Mouse (Mus musculus) hindbrain, embryonic 14.5 days (tissue): ENCODE results near the gene Tnfrsf19. TPM values are rescaled to one million over a fixed set of nuclear protein-coding genes. Genes with fewer than 3 reads are reported as not detected.

Experiments used
- ATAC-seq: fragments of 200-750 bp; cut with Nextera tagmentation; 2 replicates; pipeline ENCODE4 v1.8.0; 2017; ENCODE audit warnings: moderate number of reproducible peaks, mild to moderate bottlenecking, moderate TSS enrichment, moderate library complexity; ENCODE audit not compliant: low FRiP score
- DNase-seq: peaks from one replicate; pipeline ENCODE4 v3.0.0-alpha.2; 2015; ENCODE audit warnings: low spot score
- H3K27ac ChIP-seq: fragments of 300-500 bp; sonication (generic); 2 replicates; pipeline ENCODE4 v1.5.1; 2014; ENCODE audit warnings: mild to moderate bottlenecking, moderate library complexity
- H3K27me3 ChIP-seq: fragments of 300-500 bp; sonication (generic); 2 replicates; pipeline ENCODE4 v1.6.1; 2014; ENCODE audit warnings: mild to moderate bottlenecking, low read length, mixed read lengths; ENCODE audit not compliant: control insufficient read depth, insufficient read depth
- H3K36me3 ChIP-seq: fragments of 300-500 bp; sonication (generic); replicated peaks from 2 replicates; pipeline ENCODE4 v1.6.1; 2014; ENCODE audit not compliant: control insufficient read depth, insufficient read depth
- H3K4me1 ChIP-seq: fragments of 300-500 bp; sonication (generic); replicated peaks from 2 replicates; pipeline ENCODE4 v1.6.1; 2014; ENCODE audit warnings: antibody characterized with exemption, low read length, mixed read lengths; ENCODE audit not compliant: control insufficient read depth, insufficient read depth
- H3K4me2 ChIP-seq: fragments of 300-500 bp; sonication (generic); replicated peaks from 2 replicates; pipeline ENCODE4 v1.6.1; 2014; ENCODE audit warnings: mild to moderate bottlenecking, moderate library complexity
- H3K4me3 ChIP-seq: fragments of 300-500 bp; sonication (generic); replicated peaks from 2 replicates; pipeline ENCODE4 v1.5.1; 2014; ENCODE audit warnings: mild to moderate bottlenecking, low read length
- H3K9ac ChIP-seq: fragments of 300-500 bp; sonication (generic); 2 replicates; pipeline ENCODE4 v1.6.1; 2014
- H3K9me3 ChIP-seq: fragments of 300-500 bp; sonication (generic); 2 replicates; pipeline ENCODE4 v1.6.1; 2016; ENCODE audit warnings: low read length; ENCODE audit not compliant: control insufficient read depth
- WGBS: fragments of 180-500 bp; shearing (Covaris S2); extraction: QIAGEN DNeasy Blood & Tissue Kit; methylation state at CpG from one replicate; pipeline ENCODE4 v1.1.7; 2014; 5-methylcytosine and 5-hydroxymethylcytosine counted together
- polyA plus RNA-seq: library from polyadenylated mRNA; unstranded; fragments of >200 nt; fragmentation: Nextera tagmentation; extraction: Ambion mirVana; gene quantifications from 2 replicates; pipeline ENCODE4 v1.2.1, GENCODE M21; 2014

The Tnfrsf19 gene
- polyA plus RNA-seq, 1 experiment from 2014 or later, result 41.3 TPM

DNA sequence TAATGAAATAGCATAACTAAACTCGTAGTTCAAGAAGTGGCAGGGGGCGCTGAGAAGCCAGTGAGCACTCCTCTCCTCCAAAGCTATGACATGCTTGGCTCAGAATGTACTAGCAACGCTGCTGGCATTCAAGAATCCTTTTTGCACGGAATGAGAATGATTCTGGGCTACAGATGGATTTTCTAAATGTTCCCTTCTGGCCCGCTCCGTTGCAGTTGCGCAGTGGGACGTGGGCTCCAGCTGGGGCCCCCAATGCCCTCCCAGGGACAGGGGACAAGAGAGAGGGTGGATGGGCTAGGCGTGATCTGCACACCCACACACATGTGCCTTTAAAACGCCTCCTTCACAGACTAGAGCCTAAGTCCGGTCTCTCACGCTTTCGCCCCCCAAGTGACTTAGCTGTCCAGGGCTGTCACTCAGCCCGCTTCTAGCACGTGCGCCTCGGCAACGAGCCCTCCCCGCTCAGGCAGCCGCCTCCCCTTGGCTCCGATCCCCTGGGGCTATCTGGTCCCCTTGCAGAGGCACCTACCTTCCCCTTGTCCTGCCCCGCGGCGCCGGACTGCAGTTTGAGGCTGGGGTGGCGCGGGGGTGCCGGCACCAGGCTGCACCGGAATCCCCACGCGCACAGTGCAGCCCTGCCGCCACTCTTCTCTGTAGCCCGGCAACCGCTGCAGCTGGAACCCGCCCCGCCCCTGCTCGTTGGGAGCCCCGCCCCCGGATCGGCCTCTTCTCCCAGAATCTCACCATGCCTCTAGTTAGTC, 8.8 kb downstream of the Tnfrsf19 start:
- under 1% methylated on average over 38 of the region's 40 CpGs for WGBS
- H3K9ac ChIP-seq, result peak overlapping the region; percentile 66
- peak overlapping the region; percentile 54; the same call in 1 of the 2 replicates for H3K27ac ChIP-seq
- H3K36me3 ChIP-seq, result no peaks in the 10 kb centered on the region
- H3K4me1 ChIP-seq, result peaks cover 9% of the 10 kb centered on the region; the same call in 1 of the 2 replicates
- ATAC-seq, result peak; percentile 94
- peaks cover 5% of the 10 kb centered on the region; the same call in 1 of the 2 replicates for H3K27me3 ChIP-seq
- peak; percentile 69 for DNase-seq
- H3K9me3 ChIP-seq, result no peaks in the 10 kb centered on the region
- H3K4me3 ChIP-seq, result peak overlapping the region; percentile 56
- H3K4me2 ChIP-seq, result peak overlapping the region; percentile 99

DNA sequence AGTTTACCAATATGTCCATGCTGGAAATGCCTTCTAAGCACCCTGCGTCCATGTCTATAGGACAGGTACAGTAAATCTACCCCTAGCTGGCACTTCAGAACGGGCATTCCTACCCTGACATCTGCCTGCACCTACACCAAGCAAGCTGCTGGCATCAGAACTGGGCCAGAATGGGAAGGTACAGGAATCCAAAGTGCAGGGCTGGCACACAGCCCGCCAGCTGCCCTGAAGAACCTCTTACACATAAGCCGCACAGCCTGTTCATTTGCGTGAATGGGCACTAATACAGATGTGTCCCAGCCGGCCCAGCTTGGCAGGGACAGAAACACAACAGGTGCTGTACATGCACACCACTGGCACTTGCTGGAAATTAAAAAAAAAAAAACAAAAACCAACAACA, 15.9 kb downstream of the Tnfrsf19 start:
- Histone ChIP-seq H3K4me3 (no peak overlapping the region), H3K4me1 (no peaks in the 10 kb centered on the region), H3K36me3 (no peaks in the 10 kb centered on the region), H3K27ac (no peak overlapping the region), H3K4me2 (no peak overlapping the region), H3K27me3 (no peaks in the 10 kb centered on the region), H3K9ac (no peak overlapping the region), H3K9me3 (no peaks in the 10 kb centered on the region)
- ATAC-seq (no peak), DNase-seq (no peak)
- 94% methylated on average over 6 of the region's 6 CpGs for WGBS

GRCm38 (mm10) chr14:61024006-61024405, 22.3 kb downstream of the Tnfrsf19 start:
- Histone ChIP-seq H3K4me3 (no peak overlapping the region), H3K9me3 (no peaks in the 10 kb centered on the region), H3K4me1 (no peaks in the 10 kb centered on the region), H3K4me2 (no peak overlapping the region), H3K27me3 (no peaks in the 10 kb centered on the region), H3K9ac (no peak overlapping the region), H3K27ac (no peak overlapping the region), H3K36me3 (no peaks in the 10 kb centered on the region)
- DNase-seq (no peak), ATAC-seq (no peak)
- 87% methylated on average over 7 of the region's 7 CpGs for WGBS

DNA sequence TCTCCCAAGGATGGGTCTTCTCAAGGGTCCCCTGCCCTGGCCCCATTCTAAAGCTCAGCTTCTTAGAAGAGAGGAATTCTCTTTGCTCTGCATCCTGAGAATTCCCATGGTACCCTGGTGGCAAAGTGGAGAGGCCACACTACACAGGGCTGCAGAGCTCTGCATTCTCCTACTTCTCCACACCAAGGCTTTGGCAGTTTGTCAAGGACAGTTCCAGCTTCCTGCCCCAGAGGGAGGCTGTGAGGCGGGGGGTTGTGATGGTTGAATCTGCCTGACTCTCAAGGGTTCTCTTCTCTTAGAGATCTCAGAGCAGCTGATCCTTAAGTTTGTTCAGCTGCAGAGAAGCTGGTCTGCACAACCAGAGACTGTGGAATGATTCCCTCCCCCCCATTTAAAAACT, 23.9 kb downstream of the Tnfrsf19 start:
- ATAC-seq, result no peak
- Histone ChIP-seq H3K4me3 (no peak overlapping the region), H3K9me3 (no peaks in the 10 kb centered on the region), H3K27me3 (no peaks in the 10 kb centered on the region), H3K27ac (no peak overlapping the region), H3K9ac (no peak overlapping the region), H3K4me1 (no peaks in the 10 kb centered on the region), H3K36me3 (no peaks in the 10 kb centered on the region), H3K4me2 (no peak overlapping the region)
- WGBS, result 63% methylated on average over 1 of the region's 1 CpGs
- no peak for DNase-seq

GRCm38 (mm10) chr14:61020968-61021367, 25.3 kb downstream of the Tnfrsf19 start:
- H3K9ac ChIP-seq, result no peak overlapping the region
- no peak overlapping the region for H3K4me3 ChIP-seq
- DNase-seq (no peak), ATAC-seq (no peak)
- no peak overlapping the region for H3K4me2 ChIP-seq
- H3K4me1 ChIP-seq, result no peaks in the 10 kb centered on the region
- WGBS, result 66% methylated on average over 2 of the region's 2 CpGs
- H3K27me3 ChIP-seq, result no peaks in the 10 kb centered on the region
- no peak overlapping the region for H3K27ac ChIP-seq
- H3K9me3 ChIP-seq, result no peaks in the 10 kb centered on the region
- H3K36me3 ChIP-seq, result no peaks in the 10 kb centered on the region

DNA sequence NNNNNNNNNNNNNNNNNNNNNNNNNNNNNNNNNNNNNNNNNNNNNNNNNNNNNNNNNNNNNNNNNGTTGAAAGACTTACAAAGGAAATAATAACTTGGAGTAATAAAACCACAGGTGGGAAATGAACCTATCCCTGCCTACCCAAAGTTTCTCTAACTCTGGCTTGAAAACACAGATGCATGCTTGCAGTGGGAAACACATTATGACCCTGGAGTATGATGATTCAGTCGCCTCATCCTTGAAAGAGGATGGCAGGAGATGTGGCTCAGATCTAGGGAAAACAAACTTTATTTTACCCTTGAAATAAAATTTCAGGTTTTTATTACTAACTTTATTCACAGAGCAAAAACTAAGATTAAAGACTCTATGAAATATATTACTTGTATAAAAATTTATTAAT, 26.4 kb downstream of the Tnfrsf19 start:
- Histone ChIP-seq H3K4me3 (no peak overlapping the region), H3K27ac (no peak overlapping the region), H3K36me3 (no peaks in the 10 kb centered on the region), H3K9me3 (no peaks in the 10 kb centered on the region), H3K27me3 (no peaks in the 10 kb centered on the region; the same call in 1 of the 2 replicates), H3K4me1 (no peaks in the 10 kb centered on the region), H3K4me2 (no peak overlapping the region), H3K9ac (no peak overlapping the region)
- 87% methylated on average over 1 of the region's 1 CpGs for WGBS
- ATAC-seq (no peak), DNase-seq (no peak)

DNA sequence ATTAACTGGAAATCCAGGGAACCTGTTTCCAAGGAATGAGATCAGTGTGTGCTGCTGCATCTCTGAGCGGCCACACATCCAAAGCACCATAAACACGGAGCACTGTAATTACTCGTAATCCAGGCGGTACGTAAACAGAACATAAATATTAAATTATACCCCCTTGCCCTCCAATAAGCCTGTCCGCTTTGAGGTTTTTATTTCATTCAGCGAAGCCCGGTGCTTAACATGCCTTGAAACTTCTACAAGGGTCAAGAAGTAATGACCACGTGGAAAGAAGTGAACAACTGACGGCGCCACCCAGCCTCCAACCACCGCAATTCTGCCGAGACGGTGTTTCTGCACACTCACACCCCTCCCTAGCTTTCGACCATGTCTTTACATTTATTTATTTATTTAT, 31.7 kb downstream of the Tnfrsf19 start:
- Histone ChIP-seq H3K27ac (no peak overlapping the region), H3K36me3 (no peaks in the 10 kb centered on the region), H3K9ac (no peak overlapping the region), H3K9me3 (no peaks in the 10 kb centered on the region), H3K4me1 (peaks cover 15% of the 10 kb centered on the region; the same call in 1 of the 2 replicates), H3K4me3 (no peak overlapping the region), H3K27me3 (peaks cover 8% of the 10 kb centered on the region), H3K4me2 (no peak overlapping the region)
- DNase-seq (no peak), ATAC-seq (no peak)
- 89% methylated on average over 15 of the region's 15 CpGs for WGBS

DNA sequence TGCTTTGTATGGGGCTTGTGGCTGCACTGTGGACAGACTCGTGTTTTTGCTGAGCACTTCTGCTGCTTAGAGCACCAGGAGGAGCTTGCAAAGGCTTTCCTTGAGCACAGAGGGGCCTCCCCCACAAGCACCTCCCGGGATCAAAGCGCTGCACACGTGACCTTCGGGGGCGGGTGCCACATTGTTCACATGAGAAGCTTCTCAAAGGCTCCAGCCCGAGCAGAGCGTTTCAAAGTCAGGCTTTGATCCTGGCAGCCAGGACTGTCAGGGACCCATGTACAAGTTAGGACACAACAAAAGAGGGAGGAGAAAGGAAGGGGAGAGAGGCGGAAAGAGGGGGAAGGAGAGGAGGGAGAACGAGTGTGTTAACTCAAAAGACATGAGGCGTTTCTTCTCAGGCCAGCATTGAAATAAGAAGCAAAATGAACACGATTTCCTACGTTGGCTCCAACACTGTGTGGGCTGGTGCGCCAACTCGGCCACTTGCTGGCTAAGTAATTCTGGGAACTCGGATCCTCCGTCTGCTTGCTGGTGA, 33.8 kb downstream of the Tnfrsf19 start:
- Histone ChIP-seq H3K36me3 (no peaks in the 10 kb centered on the region), H3K4me3 (peak overlapping the region; percentile 8; the same call in 1 of the 2 replicates), H3K4me2 (peak overlapping the region; percentile 45), H3K4me1 (peaks cover 15% of the 10 kb centered on the region; the same call in 1 of the 2 replicates), H3K9ac (0 out of 2 replicates have a peak overlapping the region, but pooled peaks have one; percentile 26), H3K9me3 (no peaks in the 10 kb centered on the region), H3K27ac (peak overlapping the region; percentile 22; the same call in 1 of the 2 replicates), H3K27me3 (peaks cover 8% of the 10 kb centered on the region)
- DNase-seq, result peak; percentile 70
- peak; percentile 77 for ATAC-seq
- under 1% methylated on average over 17 of the region's 17 CpGs for WGBS

GRCm38 (mm10) chr14:61011621-61012174, 34.6 kb downstream of the Tnfrsf19 start:
- Histone ChIP-seq H3K27ac (no peak overlapping the region), H3K9me3 (no peaks in the 10 kb centered on the region), H3K9ac (no peak overlapping the region), H3K4me3 (no peak overlapping the region), H3K4me1 (peaks cover 15% of the 10 kb centered on the region; the same call in 1 of the 2 replicates), H3K4me2 (no peak overlapping the region), H3K36me3 (no peaks in the 10 kb centered on the region), H3K27me3 (peaks cover 8% of the 10 kb centered on the region)
- DNase-seq (no peak), ATAC-seq (no peak)
- WGBS, result 69% methylated on average over 8 of the region's 8 CpGs
